Mouse (Mus musculus) neural tube, embryonic 12.5 days (tissue): ENCODE results near the gene Itpkb. TPM values are rescaled to one million over a fixed set of nuclear protein-coding genes. Genes with fewer than 3 reads are reported as not detected.

Experiments
- ATAC-seq: fragments of 200-750 bp; cut with Nextera tagmentation; 2 replicates; pipeline ENCODE4 v1.8.0; 2017; ENCODE audit warnings: low read depth, mild to moderate bottlenecking, moderate TSS enrichment, moderate library complexity; ENCODE audit not compliant: low FRiP score
- H3K27ac ChIP-seq: fragments of 300-500 bp; sonication (generic); 2 replicates; pipeline ENCODE4 v1.5.1; 2016
- H3K27me3 ChIP-seq: fragments of 300-500 bp; sonication (generic); replicated peaks from 2 replicates; pipeline ENCODE4 v1.6.1; 2016; ENCODE audit warnings: mild to moderate bottlenecking
- H3K36me3 ChIP-seq: fragments of 300-500 bp; sonication (generic); 2 replicates; pipeline ENCODE4 v1.6.1; 2016; ENCODE audit warnings: mild to moderate bottlenecking
- H3K4me1 ChIP-seq: fragments of 300-500 bp; sonication (generic); 2 replicates; pipeline ENCODE4 v1.6.1; 2016
- H3K4me2 ChIP-seq: fragments of 300-500 bp; sonication (generic); replicated peaks from 2 replicates; pipeline ENCODE4 v1.6.1; 2016; ENCODE audit warnings: mild to moderate bottlenecking
- H3K4me3 ChIP-seq: fragments of 300-500 bp; sonication (generic); 2 replicates; pipeline ENCODE4 v1.5.1; 2016
- H3K9ac ChIP-seq: fragments of 300-500 bp; sonication (generic); 2 replicates; pipeline ENCODE4 v1.6.1; 2016; ENCODE audit warnings: mild to moderate bottlenecking
- H3K9me3 ChIP-seq: fragments of 300-500 bp; sonication (generic); 2 replicates; pipeline ENCODE4 v1.6.1; 2016; ENCODE audit warnings: mild to moderate bottlenecking
- WGBS: fragments of 180-500 bp; shearing (Covaris S2); methylation state at CpG from one replicate; pipeline ENCODE4 v1.1.7; 2016; 5-methylcytosine and 5-hydroxymethylcytosine counted together
- polyA plus RNA-seq: library from polyadenylated mRNA; unstranded; fragments of >200 nt; fragmentation: Nextera tagmentation; extraction: Ambion mirVana; gene quantifications from 2 replicates; pipeline ENCODE4 v1.2.1, GENCODE M21; 2016

Itpkb gene
- polyA plus RNA-seq, 1 experiment from 2014 or later: 5.4 TPM

- no peak overlapping the region for H3K27ac ChIP-seq
- no peak for ATAC-seq
- H3K4me1 ChIP-seq: peaks cover 7% of the 10 kb centered on the region; the same call in 1 of the 2 replicates
- no peaks in the 10 kb centered on the region for H3K9me3 ChIP-seq
- WGBS: 85% methylated on average over 5 of the region's 5 CpGs
- no peak overlapping the region for H3K4me2 ChIP-seq
- H3K9ac ChIP-seq: no peak overlapping the region
- no peak overlapping the region for H3K4me3 ChIP-seq
- no peaks in the 10 kb centered on the region for H3K36me3 ChIP-seq
- no peaks in the 10 kb centered on the region for H3K27me3 ChIP-seq
Measured at GRCm38 (mm10) chr1:180318407-180318806, 11.9 kb upstream of the Itpkb start.

DNA sequence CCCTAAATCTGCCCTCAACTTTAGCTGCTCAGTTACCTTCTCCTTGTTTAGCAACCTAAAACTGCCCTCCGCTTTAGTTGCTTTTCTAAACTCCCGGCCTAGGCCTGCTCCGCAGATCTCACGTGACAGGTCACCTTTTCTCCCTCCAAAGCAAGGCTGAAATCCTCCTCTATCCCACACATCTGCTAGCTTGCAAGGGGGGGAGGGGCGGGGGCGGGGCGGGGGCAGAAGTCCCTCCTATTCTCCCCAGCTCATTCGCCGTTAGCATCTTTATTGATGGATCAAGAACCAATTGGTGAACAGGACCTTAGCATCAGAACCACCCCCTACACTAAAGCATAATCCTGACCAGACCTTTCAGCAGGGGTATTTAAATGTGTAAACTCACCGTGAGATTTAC lies 10.4 kb upstream of the Itpkb start:
- WGBS: 9% methylated on average over 10 of the region's 10 CpGs
- Histone ChIP-seq H3K4me3 (no peak overlapping the region), H3K36me3 (no peaks in the 10 kb centered on the region)

DNA sequence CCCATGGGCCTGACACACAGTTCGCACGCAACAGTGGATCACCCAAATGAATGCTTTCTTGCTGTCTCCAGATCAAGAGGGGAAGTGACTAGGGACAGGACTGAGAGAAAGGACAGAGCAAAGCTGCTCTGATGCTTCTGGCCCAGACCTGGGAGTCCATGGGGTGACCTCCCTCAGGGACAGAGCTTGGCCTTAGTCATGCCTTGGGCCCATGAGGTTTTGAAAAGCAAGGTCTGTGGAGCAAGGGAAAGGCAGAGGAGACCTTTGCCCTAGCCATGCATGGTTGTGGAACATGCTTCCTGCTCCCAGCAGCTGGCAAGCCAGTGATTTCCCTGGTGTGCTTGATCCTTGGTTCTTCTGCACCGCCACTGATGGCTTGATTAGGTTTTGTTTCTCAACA lies 7.4 kb upstream of the Itpkb start:
- WGBS: 93% methylated on average over 3 of the region's 3 CpGs

More for the DNA sequence above, 10.4 kb upstream of the Itpkb start:
- Histone ChIP-seq H3K9ac (no peak overlapping the region), H3K4me1 (peaks cover 3% of the 10 kb centered on the region; the same call in 1 of the 2 replicates), H3K4me2 (no peak overlapping the region), H3K9me3 (no peaks in the 10 kb centered on the region), H3K27me3 (no peaks in the 10 kb centered on the region), H3K27ac (no peak overlapping the region)
- 0 out of 2 replicates have a peak, but pooled peaks have one; percentile 48 for ATAC-seq

GRCm38 (mm10) chr1:180323491-180323890 lies 6.8 kb upstream of the Itpkb start:
- Histone ChIP-seq H3K36me3 (no peaks in the 10 kb centered on the region), H3K27ac (no peak overlapping the region), H3K4me1 (peaks cover 3% of the 10 kb centered on the region; the same call in 1 of the 2 replicates), H3K27me3 (no peaks in the 10 kb centered on the region), H3K4me3 (no peak overlapping the region), H3K9me3 (no peaks in the 10 kb centered on the region), H3K4me2 (no peak overlapping the region), H3K9ac (no peak overlapping the region)
- ATAC-seq: no peak
- WGBS: 87% methylated on average over 5 of the region's 5 CpGs

More for the DNA sequence above, 7.4 kb upstream of the Itpkb start:
- H3K4me2 ChIP-seq: no peak overlapping the region
- H3K27me3 ChIP-seq: no peaks in the 10 kb centered on the region
- no peak overlapping the region for H3K4me3 ChIP-seq
- no peaks in the 10 kb centered on the region for H3K9me3 ChIP-seq
- no peaks in the 10 kb centered on the region for H3K36me3 ChIP-seq
- no peak for ATAC-seq
- peaks cover 3% of the 10 kb centered on the region; the same call in 1 of the 2 replicates for H3K4me1 ChIP-seq
- no peak overlapping the region for H3K27ac ChIP-seq
- no peak overlapping the region for H3K9ac ChIP-seq

DNA sequence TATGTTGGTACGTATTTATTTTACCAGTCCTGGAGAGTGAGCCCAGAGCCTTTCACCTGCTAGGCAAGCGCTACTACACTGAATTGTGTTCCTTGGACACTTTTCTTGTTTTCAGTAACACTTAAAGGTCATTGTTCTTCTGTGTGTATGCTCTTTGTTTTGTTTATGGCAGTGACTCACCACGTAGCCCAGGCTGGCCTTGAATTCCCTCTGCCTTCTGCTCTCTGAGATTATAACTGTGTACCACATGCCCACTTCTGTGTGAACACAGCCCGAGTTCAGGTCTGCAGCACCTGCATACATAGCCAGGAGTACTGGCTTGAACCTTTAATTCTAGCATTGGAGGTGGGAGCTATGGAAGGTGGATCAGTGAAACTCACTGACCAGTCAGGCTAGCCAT lies 6.0 kb upstream of the Itpkb start:
- Histone ChIP-seq H3K4me1 (peaks cover 3% of the 10 kb centered on the region; the same call in 1 of the 2 replicates), H3K36me3 (no peaks in the 10 kb centered on the region), H3K9ac (no peak overlapping the region), H3K4me3 (no peak overlapping the region), H3K4me2 (no peak overlapping the region), H3K9me3 (no peaks in the 10 kb centered on the region), H3K27ac (no peak overlapping the region), H3K27me3 (no peaks in the 10 kb centered on the region)
- no peak for ATAC-seq
- 84% methylated on average over 4 of the region's 4 CpGs for WGBS

GRCm38 (mm10) chr1:180328794-180329665 lies 1.3 kb upstream of the Itpkb start:
- ATAC-seq: no peak
- Histone ChIP-seq H3K4me3 (no peak overlapping the region), H3K27ac (no peak overlapping the region), H3K9ac (no peak overlapping the region), H3K4me1 (peaks cover 31% of the 10 kb centered on the region), H3K9me3 (no peaks in the 10 kb centered on the region), H3K4me2 (peak overlapping the region; percentile 19; the same call in 1 of the 2 replicates), H3K36me3 (no peaks in the 10 kb centered on the region), H3K27me3 (peaks cover 26% of the 10 kb centered on the region)
- WGBS: 21% methylated on average over 12 of the region's 12 CpGs

- Histone ChIP-seq H3K4me2 (peak overlapping the region; percentile 19), H3K4me1 (peaks cover 31% of the 10 kb centered on the region), H3K9ac (no peak overlapping the region), H3K27ac (no peak overlapping the region), H3K4me3 (no peak overlapping the region), H3K36me3 (no peaks in the 10 kb centered on the region), H3K27me3 (peaks cover 29% of the 10 kb centered on the region), H3K9me3 (no peaks in the 10 kb centered on the region)
- no peak for ATAC-seq
- WGBS: 21% methylated on average over 6 of the region's 6 CpGs
Measured at GRCm38 (mm10) chr1:180329706-180330105, 579 bp upstream of the Itpkb start.

DNA sequence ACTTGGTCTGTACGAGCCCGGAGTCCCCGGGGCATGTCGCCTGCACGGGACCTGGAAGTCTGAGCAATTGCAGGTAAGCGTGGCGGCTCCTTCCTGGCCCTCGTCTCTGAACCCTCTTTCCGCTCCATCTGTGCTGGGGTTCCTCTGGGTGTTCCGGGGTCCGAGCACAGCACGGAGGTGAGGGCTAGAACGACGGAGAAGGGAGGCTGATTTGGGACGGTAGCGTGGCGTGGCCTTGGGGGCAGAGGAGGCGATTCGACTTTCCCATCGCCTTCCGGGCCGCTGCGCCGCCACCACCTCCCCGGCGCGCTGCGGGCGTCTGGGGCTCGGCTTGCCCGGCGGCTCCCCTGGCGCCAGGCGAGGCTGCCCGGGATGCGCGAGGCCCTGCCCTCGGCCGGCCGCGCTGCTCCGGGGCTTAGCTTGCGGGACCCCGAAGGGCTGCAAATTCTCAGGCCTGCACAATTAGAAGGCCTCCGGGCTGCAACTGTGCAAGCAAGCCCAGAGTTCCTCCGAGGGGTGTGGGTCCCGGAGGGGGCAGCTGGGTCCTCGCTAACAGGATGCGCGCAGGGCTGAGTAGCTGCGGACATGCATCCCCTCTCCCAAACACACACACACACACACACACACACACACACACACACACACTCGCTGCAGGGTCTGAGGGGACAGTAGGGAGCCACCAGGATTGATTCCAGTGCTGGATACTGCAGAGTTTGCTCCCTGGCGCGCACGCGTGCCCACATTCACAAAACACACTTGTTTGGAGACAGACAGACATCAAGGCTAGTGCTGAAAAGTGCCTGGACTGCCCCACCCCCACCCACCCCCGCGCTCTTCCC lies 641 bp downstream of the Itpkb start:
- Histone ChIP-seq H3K4me1 (peaks cover 31% of the 10 kb centered on the region), H3K27me3 (peaks cover 29% of the 10 kb centered on the region), H3K27ac (no peak overlapping the region), H3K9ac (peak overlapping the region; percentile 72), H3K36me3 (no peaks in the 10 kb centered on the region), H3K4me2 (peak overlapping the region; percentile 99), H3K9me3 (no peaks in the 10 kb centered on the region), H3K4me3 (peak overlapping the region; percentile 58)
- ATAC-seq: peak; percentile 38
- under 1% methylated on average over 58 of the region's 58 CpGs for WGBS

GRCm38 (mm10) chr1:180331546-180332075 lies 1.3 kb downstream of the Itpkb start:
- Histone ChIP-seq H3K27me3 (peaks cover 29% of the 10 kb centered on the region), H3K4me3 (peak overlapping the region; percentile 58), H3K4me2 (peak overlapping the region; percentile 99), H3K36me3 (no peaks in the 10 kb centered on the region), H3K9ac (peak overlapping the region; percentile 72), H3K27ac (no peak overlapping the region), H3K9me3 (no peaks in the 10 kb centered on the region), H3K4me1 (peaks cover 31% of the 10 kb centered on the region)
- peak; percentile 15 for ATAC-seq
- WGBS: 1% methylated on average over 21 of the region's 21 CpGs

DNA sequence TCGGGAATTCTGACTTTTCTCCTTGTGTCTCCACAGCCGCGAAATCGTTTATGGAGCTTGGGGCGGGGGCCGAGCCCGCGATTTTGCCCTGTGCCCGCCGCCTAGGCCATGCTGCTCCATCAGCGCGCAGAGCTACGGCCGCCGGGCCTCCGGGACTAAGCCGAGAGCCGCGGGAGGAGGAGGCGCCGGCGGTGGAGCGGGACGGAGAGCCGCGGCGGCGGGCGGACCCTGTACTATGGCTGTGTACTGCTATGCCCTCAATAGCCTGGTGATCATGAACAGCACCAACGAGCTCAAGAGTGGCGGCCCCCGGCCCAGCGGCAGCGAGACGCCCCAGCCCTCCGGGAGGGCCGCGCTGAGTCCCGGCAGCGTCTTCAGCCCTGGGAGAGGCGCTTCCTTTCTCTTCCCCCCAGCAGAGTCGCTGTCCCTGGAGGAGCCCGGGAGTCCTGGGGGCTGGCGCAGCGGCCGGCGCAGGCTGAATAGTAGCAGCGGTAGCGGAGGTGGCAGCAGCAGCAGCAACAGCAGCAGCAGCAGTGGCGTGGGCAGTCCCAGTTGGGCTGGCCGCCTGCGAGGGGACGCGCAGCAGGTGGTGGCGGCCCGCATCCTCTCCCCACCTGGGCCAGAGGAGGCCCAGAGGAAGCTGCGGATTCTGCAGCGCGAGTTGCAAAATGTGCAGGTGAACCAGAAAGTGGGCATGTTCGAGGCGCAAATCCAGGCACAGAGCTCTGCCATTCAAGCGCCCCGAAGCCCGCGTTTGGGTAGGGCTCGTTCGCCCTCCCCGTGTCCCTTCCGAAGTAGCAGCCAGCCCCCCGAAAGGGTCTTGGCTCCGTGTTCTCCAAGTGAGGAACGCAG lies 2.0 kb downstream of the Itpkb start:
- 1% methylated on average over 69 of the region's 72 CpGs for WGBS
- H3K36me3 ChIP-seq: no peaks in the 10 kb centered on the region
- peak; percentile 64 for ATAC-seq
- H3K9ac ChIP-seq: peak overlapping the region; percentile 72
- no peaks in the 10 kb centered on the region for H3K9me3 ChIP-seq
- H3K4me3 ChIP-seq: peak overlapping the region; percentile 58
- peaks cover 29% of the 10 kb centered on the region for H3K27me3 ChIP-seq
- H3K4me2 ChIP-seq: peak overlapping the region; percentile 99
- no peak overlapping the region for H3K27ac ChIP-seq
- peaks cover 31% of the 10 kb centered on the region for H3K4me1 ChIP-seq

DNA sequence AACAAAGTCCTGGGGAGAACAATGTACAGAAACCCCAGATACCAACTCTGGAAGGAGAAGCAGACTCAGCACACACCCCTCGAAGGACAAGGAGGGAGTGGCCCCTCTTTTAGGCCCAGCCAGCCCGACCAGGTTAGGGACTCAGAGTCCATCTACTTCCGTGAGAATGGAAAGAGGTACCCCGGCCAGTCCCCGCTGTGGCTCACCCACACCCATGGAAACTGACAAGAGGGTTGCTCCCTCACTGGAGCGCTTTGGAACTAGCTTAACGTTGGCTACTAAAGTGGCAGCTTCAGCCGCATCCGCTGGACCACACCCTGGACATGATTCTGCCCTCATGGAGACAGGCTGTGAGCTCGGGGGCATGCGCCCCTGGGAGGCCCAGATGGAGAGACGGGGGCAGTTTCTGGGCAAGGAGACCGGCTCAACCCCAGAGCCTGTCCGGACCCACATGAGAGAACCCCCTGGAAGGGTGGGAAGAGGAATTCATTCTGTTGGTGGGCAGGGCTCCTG lies 2.7 kb downstream of the Itpkb start:
- Histone ChIP-seq H3K36me3 (no peaks in the 10 kb centered on the region), H3K27me3 (peaks cover 29% of the 10 kb centered on the region), H3K4me2 (peak overlapping the region; percentile 99), H3K27ac (no peak overlapping the region), H3K4me1 (peaks cover 31% of the 10 kb centered on the region), H3K9ac (no peak overlapping the region), H3K9me3 (no peaks in the 10 kb centered on the region), H3K4me3 (peak overlapping the region; percentile 58)
- WGBS: 14% methylated on average over 14 of the region's 14 CpGs
- ATAC-seq: no peak
